In genomic region chr2:90545261-90545660, GRCm38 (mm10) we compare ENCODE assay signal across 10 mouse cellular contexts. TPM values are rescaled to one million over a fixed set of nuclear protein-coding genes. Genes with fewer than 3 reads are reported as not detected.
DNase-seq lines count a peak whose midpoint lies in the region; ATAC-seq lines count a peak whose summit lies in the region.
"Had no signal": no experiment of that assay in that cellular context is flagged by ENCODE, and none has a peak within 500 bp of the region (broad histone marks: within the 10 kb centered on the region; RNA-seq: fewer than 3 reads in every experiment).

No protein-coding gene starts in this region.

- no peaks in the 10 kb centered on the region for H3K27me3 ChIP-seq in forebrain, embryonic 14.5 days (replicated peaks; ENCODE audit: control insufficient read depth, insufficient read depth, low read length)
- H3K27me3 ChIP-seq in forebrain, embryonic 12.5 days, result no peaks in the 10 kb centered on the region
- no peaks in the 10 kb centered on the region for H3K27me3 ChIP-seq in midbrain, embryonic 14.5 days (ENCODE audit: control insufficient read depth, insufficient read depth, low read length)
- H3K27me3 ChIP-seq in midbrain, embryonic 11.5 days (ENCODE audit: control insufficient read depth, insufficient read depth, low read length), result no peaks in the 10 kb centered on the region
- H3K27me3 ChIP-seq in embryonic facial prominence, embryonic 13.5 days, result no peaks in the 10 kb centered on the region
- H3K27me3 ChIP-seq: liver, embryonic 13.5 days had no signal

- H3K27ac ChIP-seq in forebrain, embryonic 14.5 days (ENCODE audit: low read depth, low read length), result 0 out of 2 replicates have a peak overlapping the region, but pooled peaks have one; percentile 39
- no peak overlapping the region for H3K27ac ChIP-seq in forebrain, embryonic 12.5 days
- no peak overlapping the region for H3K27ac ChIP-seq in midbrain, embryonic 14.5 days (replicated peaks; ENCODE audit: low read depth, low read length)
- H3K27ac ChIP-seq in midbrain, embryonic 11.5 days (ENCODE audit: low read depth, low read length), result no peak overlapping the region
- peak overlapping the region; percentile 18; the same call in 1 of the 2 replicates for H3K27ac ChIP-seq in embryonic facial prominence, embryonic 13.5 days
- H3K27ac ChIP-seq: liver, embryonic 13.5 days had no signal

- no peak overlapping the region for H3K4me3 ChIP-seq in forebrain, embryonic 14.5 days (ENCODE audit: low read depth, low read length)
- H3K4me3 ChIP-seq in forebrain, embryonic 12.5 days (replicated peaks), result no peak overlapping the region
- no peak overlapping the region for H3K4me3 ChIP-seq in midbrain, embryonic 14.5 days (replicated peaks; ENCODE audit: low read depth, low read length)
- H3K4me3 ChIP-seq in midbrain, embryonic 11.5 days (ENCODE audit: low read depth, low read length), result no peak overlapping the region
- no peak overlapping the region for H3K4me3 ChIP-seq in embryonic facial prominence, embryonic 13.5 days
- H3K4me3 ChIP-seq: liver, embryonic 13.5 days; midbrain, embryonic 10.5 days had no signal

- H3K36me3 ChIP-seq in forebrain, embryonic 14.5 days (ENCODE audit: control insufficient read depth, insufficient read depth, low read length), result no peaks in the 10 kb centered on the region
- no peaks in the 10 kb centered on the region for H3K36me3 ChIP-seq in forebrain, embryonic 12.5 days (replicated peaks)
- H3K36me3 ChIP-seq in midbrain, embryonic 14.5 days (ENCODE audit: control insufficient read depth, insufficient read depth, low read length), result no peaks in the 10 kb centered on the region
- no peaks in the 10 kb centered on the region for H3K36me3 ChIP-seq in midbrain, embryonic 11.5 days (ENCODE audit: control insufficient read depth, insufficient read depth, low read length)
- no peaks in the 10 kb centered on the region for H3K36me3 ChIP-seq in embryonic facial prominence, embryonic 13.5 days
- H3K36me3 ChIP-seq: liver, embryonic 13.5 days; midbrain, embryonic 10.5 days had no signal

- WGBS in forebrain, embryonic 14.5 days, result 20% methylated on average over 5 of the region's 5 CpGs
- 36% methylated on average over 5 of the region's 5 CpGs for WGBS in forebrain, embryonic 12.5 days
- 37% methylated on average over 5 of the region's 5 CpGs for WGBS in midbrain, embryonic 14.5 days
- 54% methylated on average over 5 of the region's 5 CpGs for WGBS in midbrain, embryonic 11.5 days
- 31% methylated on average over 5 of the region's 5 CpGs for WGBS in embryonic facial prominence, embryonic 13.5 days

- peak; percentile 77 for ATAC-seq in forebrain, embryonic 14.5 days
- no peak for ATAC-seq in forebrain, embryonic 12.5 days (ENCODE audit: low FRiP score)
- no peak for ATAC-seq in midbrain, embryonic 14.5 days (ENCODE audit: low FRiP score, low TSS enrichment)
- no peak for ATAC-seq in midbrain, embryonic 11.5 days (ENCODE audit: low FRiP score)
- ATAC-seq in embryonic facial prominence, embryonic 13.5 days (ENCODE audit: insufficient number of reproducible peaks, insufficient read depth, low FRiP score, low TSS enrichment, low read depth), result no peak
- no peak for ATAC-seq in CD4-positive, CD25-positive, alpha-beta regulatory T cell, adult 4 months

- H3K4me2 ChIP-seq in forebrain, embryonic 14.5 days (ENCODE audit: low read length), result no peak overlapping the region
- no peak overlapping the region for H3K4me2 ChIP-seq in forebrain, embryonic 12.5 days
- H3K4me2 ChIP-seq in midbrain, embryonic 14.5 days (ENCODE audit: low read length), result no peak overlapping the region
- no peak overlapping the region for H3K4me2 ChIP-seq in midbrain, embryonic 11.5 days
- H3K4me2 ChIP-seq in embryonic facial prominence, embryonic 13.5 days, result no peak overlapping the region
- H3K4me2 ChIP-seq: liver, embryonic 13.5 days had no signal

- peak; percentile 78 for DNase-seq in forebrain, embryonic 14.5 days (ENCODE audit: low spot score)
- DNase-seq in midbrain, embryonic 14.5 days, result peak; percentile 32
- DNase-seq in midbrain, embryonic 11.5 days (ENCODE audit: low spot score, missing footprints), result no peak
- DNase-seq in kidney, postnatal 25 days, result peak; percentile 53 to 73
- no peak for DNase-seq in layer of hippocampus, postnatal 10 days (ENCODE audit: low spot score in 2 of 2)
- DNase-seq: liver, embryonic 13.5 days had no signal

- no peak overlapping the region for H3K9ac ChIP-seq in forebrain, embryonic 14.5 days (ENCODE audit: low read length)
- H3K9ac ChIP-seq in forebrain, embryonic 12.5 days, result no peak overlapping the region
- H3K9ac ChIP-seq in midbrain, embryonic 14.5 days (replicated peaks; ENCODE audit: low read length), result no peak overlapping the region
- no peak overlapping the region for H3K9ac ChIP-seq in midbrain, embryonic 11.5 days (ENCODE audit: low read length)
- H3K9ac ChIP-seq in embryonic facial prominence, embryonic 13.5 days, result no peak overlapping the region
- H3K9ac ChIP-seq: liver, embryonic 13.5 days had no signal

- no peaks in the 10 kb centered on the region for H3K9me3 ChIP-seq in forebrain, embryonic 14.5 days (replicated peaks; ENCODE audit: control insufficient read depth, low read length)
- H3K9me3 ChIP-seq in forebrain, embryonic 12.5 days, result no peaks in the 10 kb centered on the region
- no peaks in the 10 kb centered on the region for H3K9me3 ChIP-seq in midbrain, embryonic 14.5 days (ENCODE audit: control insufficient read depth, low read length)
- no peaks in the 10 kb centered on the region for H3K9me3 ChIP-seq in midbrain, embryonic 11.5 days (ENCODE audit: control insufficient read depth, low read length)
- no peaks in the 10 kb centered on the region for H3K9me3 ChIP-seq in embryonic facial prominence, embryonic 13.5 days
- H3K9me3 ChIP-seq: liver, embryonic 13.5 days; midbrain, embryonic 10.5 days had no signal

- peaks cover 6% of the 10 kb centered on the region; the same call in 1 of the 2 replicates for H3K4me1 ChIP-seq in forebrain, embryonic 14.5 days (ENCODE audit: control insufficient read depth, insufficient read depth, low read length)
- H3K4me1 ChIP-seq in forebrain, embryonic 12.5 days, result 0 out of 2 replicates have a peak, but pooled peaks cover 9% of the 10 kb centered on the region
- H3K4me1 ChIP-seq in midbrain, embryonic 14.5 days (ENCODE audit: control insufficient read depth, insufficient read depth, low read length), result no peaks in the 10 kb centered on the region
- H3K4me1 ChIP-seq in midbrain, embryonic 11.5 days (ENCODE audit: control insufficient read depth, insufficient read depth, low read length), result peaks cover 3% of the 10 kb centered on the region; the same call in 1 of the 2 replicates
- peaks cover 25% of the 10 kb centered on the region for H3K4me1 ChIP-seq in embryonic facial prominence, embryonic 13.5 days

RNA-seq across cellular contexts. Expression of gene Ptprj, which starts 35.2 kb away (rescaled TPM):
- polyA plus RNA-seq in forebrain, embryonic 14.5 days (2014; fragmentation: Nextera tagmentation; extraction: Ambion mirVana), result 3.5 and 4.1 TPM in 2 replicates
- polyA plus RNA-seq in forebrain, embryonic 12.5 days (2016; fragmentation: Nextera tagmentation; extraction: Ambion mirVana), result 2.1 and 2.7 TPM in 2 replicates
- 7.1 and 7.2 TPM in 2 replicates for polyA plus RNA-seq in midbrain, embryonic 14.5 days (2014; fragmentation: Nextera tagmentation; extraction: Ambion mirVana)
- polyA plus RNA-seq in midbrain, embryonic 11.5 days (2014; fragmentation: Nextera tagmentation; extraction: Ambion mirVana), result 2.9 and 3.1 TPM in 2 replicates
- polyA plus RNA-seq in embryonic facial prominence, embryonic 13.5 days (2015; fragmentation: Nextera tagmentation; extraction: Ambion mirVana), result 2.8 and 3.2 TPM in 2 replicates
- polyA plus RNA-seq in CD4-positive, CD25-positive, alpha-beta regulatory T cell, adult 4 months (2017; shearing (Covaris generic)), result 1 to 10 TPM; 5.2 to 7.0 TPM
- 10 to 100 TPM; 67.7 to 73.0 TPM for total RNA-seq in layer of hippocampus, postnatal 10 days (2021)

Comparison
In these comparisons a context has a peak if more than half of its experiments do, and no peak if none do; other contexts are left out.
1. DNase-seq: peak in forebrain, embryonic 14.5 days (single experiment), midbrain, embryonic 14.5 days (single experiment) and kidney, postnatal 25 days (2 of 2); none in midbrain, embryonic 11.5 days (single experiment) and layer of hippocampus, postnatal 10 days (0 of 2).
2. H3K27ac ChIP-seq: peak in forebrain, embryonic 14.5 days (single experiment) and embryonic facial prominence, embryonic 13.5 days (single experiment); none in forebrain, embryonic 12.5 days (single experiment), midbrain, embryonic 14.5 days (single experiment) and midbrain, embryonic 11.5 days (single experiment).